Mouse (Mus musculus) G1E (cell line): Measurements from ENCODE around the gene Nol10.

Source experiments
- GATA1 ChIP-seq: IDR thresholded peaks from 2 replicates; pipeline ENCODE4 v1.6.1; 2012; ENCODE audit warnings: borderline replicate concordance, low read length, inconsistent platforms, mixed read lengths
- POLR2AphosphoS5 ChIP-seq: IDR thresholded peaks from 2 replicates; pipeline ENCODE4 v1.6.1; 2012; ENCODE audit warnings: low read depth, low read length, inconsistent platforms; ENCODE audit not compliant: insufficient replicate concordance

DNA sequence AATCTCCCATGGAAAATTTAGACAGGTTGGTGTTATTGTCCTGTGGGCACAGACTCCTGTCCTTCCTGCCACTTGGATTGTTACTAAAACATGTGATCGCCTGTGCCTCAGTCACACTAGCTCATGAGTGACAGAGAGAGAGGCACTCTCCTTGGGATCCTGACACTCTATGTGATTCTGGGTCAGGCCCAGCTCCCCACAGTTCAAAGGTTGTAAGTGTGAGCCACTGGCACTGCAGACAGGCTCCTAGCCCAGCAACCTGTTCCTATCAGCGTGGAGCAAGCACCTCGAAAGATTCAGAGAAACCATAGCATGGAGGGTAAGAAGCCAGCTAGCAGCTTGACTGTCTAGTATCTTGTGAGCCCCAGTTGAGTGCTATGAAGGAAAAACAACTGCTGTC lies 124.9 kb downstream of the Nol10 start:
- TF ChIP-seq GATA1 (no peak), POLR2AphosphoS5 (no peak)
